Mouse (Mus musculus) MEL (cell line): ENCODE measurements around the gene Fam161a. TPM values are rescaled to one million over a fixed set of nuclear protein-coding genes. Genes with fewer than 3 reads are reported as not detected.

Experiments used
- DNase-seq: peaks from one replicate; pipeline ENCODE4 v3.0.0; 2011; ENCODE audit warnings: low read depth, low spot score
- H3K27ac ChIP-seq: 2 replicates; pipeline ENCODE4 v1.5.1; 2012; ENCODE audit warnings: low read depth, mild to moderate bottlenecking, control low read depth, low read length, moderate library complexity; ENCODE audit not compliant: control insufficient read depth
- H3K27me3 ChIP-seq, 2 experiments: fragments of 150-350 bp in 1 of 2; sonication (generic) in 1 of 2; 2 replicates each; pipeline ENCODE4 v1.6.1; 2012; ENCODE audit warnings: low read length in 2 of 2, mild to moderate bottlenecking in 2 of 2, improper control_type of control experiment in 1 of 2, moderate library complexity in 1 of 2; ENCODE audit not compliant: insufficient read depth in 2 of 2, control insufficient read depth in 1 of 2
- H3K36me3 ChIP-seq, 2 experiments: 2 replicates each; pipeline ENCODE4 v1.6.1; 2012 to 2014; ENCODE audit warnings: low read length in 2 of 2, improper control_type of control experiment in 1 of 2, inconsistent platforms in 1 of 2, mild to moderate bottlenecking in 1 of 2; ENCODE audit not compliant: insufficient read depth in 2 of 2, control insufficient read depth in 1 of 2
- H3K4me1 ChIP-seq, 2 experiments: fragments of 150-350 bp in 1 of 2; sonication (generic) in 1 of 2; 2 replicates each; pipeline ENCODE4 v1.6.1; 2012; ENCODE audit warnings: low read length in 2 of 2, improper control_type of control experiment in 1 of 2, mild to moderate bottlenecking in 1 of 2; ENCODE audit not compliant: insufficient read depth in 2 of 2, control insufficient read depth in 1 of 2
- H3K4me3 ChIP-seq, 2 experiments: fragments of 150-350 bp in 1 of 2; sonication (generic) in 1 of 2; 2 replicates each; pipeline ENCODE4 v1.5.1; 2012; ENCODE audit warnings: low read depth in 2 of 2, low read length in 2 of 2, mild to moderate bottlenecking in 2 of 2, moderate library complexity in 2 of 2, control low read depth in 1 of 2, improper control_type of control experiment in 1 of 2; ENCODE audit not compliant: control insufficient read depth in 1 of 2, insufficient read depth in 1 of 2
- H3K79me2 ChIP-seq: 2 replicates; pipeline ENCODE4 v1.6.1; 2012; ENCODE audit warnings: mild to moderate bottlenecking, low read length, moderate library complexity; ENCODE audit not compliant: control insufficient read depth, poor library complexity, insufficient read depth
- H3K9ac ChIP-seq: 2 replicates; pipeline ENCODE4 v1.6.1; 2012; ENCODE audit warnings: low read depth, mild to moderate bottlenecking, control low read depth, low read length, moderate library complexity; ENCODE audit not compliant: control insufficient read depth, poor library complexity, severe bottlenecking
- H3K9me3 ChIP-seq: fragments of 150-350 bp; sonication (generic); replicated peaks from 2 replicates; pipeline ENCODE4 v1.6.1; 2012; ENCODE audit warnings: mild to moderate bottlenecking, low read length, improper control_type of control experiment, moderate library complexity; ENCODE audit not compliant: insufficient read depth
- CHD1 ChIP-seq: IDR thresholded peaks from 2 replicates; pipeline ENCODE4 v1.6.1; 2012; ENCODE audit warnings: low read depth, mild to moderate bottlenecking, inconsistent platforms, low read length, improper control_type of control experiment
- CHD2 ChIP-seq: IDR thresholded peaks from 2 replicates; pipeline ENCODE4 v1.6.1; 2011; ENCODE audit warnings: low read length, improper control_type of control experiment
- CTCF ChIP-seq, 3 experiments: IDR thresholded peaks in 2 of 3; conservative IDR thresholded peaks in 1 of 3; 2 replicates each; pipeline ENCODE4 v1.5.1; 2011 to 2012; ENCODE audit warnings: low read length in 3 of 3, low read depth in 2 of 3, mild to moderate bottlenecking in 2 of 3, improper control_type of control experiment in 1 of 3, inconsistent platforms in 1 of 3, mixed read lengths in 1 of 3, moderate library complexity in 1 of 3; ENCODE audit not compliant: control insufficient read depth in 1 of 3, insufficient read depth in 1 of 3, poor library complexity in 1 of 3, severe bottlenecking in 1 of 3
- E2F4 ChIP-seq: IDR thresholded peaks from 2 replicates; pipeline ENCODE4 v1.6.1; 2011; ENCODE audit warnings: low read depth, low read length, improper control_type of control experiment, borderline replicate concordance
- ELF1 ChIP-seq: IDR thresholded peaks from 2 replicates; pipeline ENCODE4 v1.6.1; 2014; ENCODE audit warnings: low read depth, mild to moderate bottlenecking, inconsistent platforms, low read length, improper control_type of control experiment, moderate library complexity
- ETS1 ChIP-seq: IDR thresholded peaks from 2 replicates; pipeline ENCODE4 v1.6.1; 2012; ENCODE audit warnings: low read depth, mild to moderate bottlenecking, inconsistent platforms, low read length, improper control_type of control experiment, moderate library complexity
- GABPA ChIP-seq: IDR thresholded peaks from 2 replicates; pipeline ENCODE4 v1.6.1; 2012; ENCODE audit warnings: low read depth, mild to moderate bottlenecking, inconsistent platforms, low read length, improper control_type of control experiment, moderate library complexity
- GATA1 ChIP-seq: IDR thresholded peaks from 2 replicates; pipeline ENCODE4 v1.6.1; 2011; ENCODE audit warnings: low read depth, low read length, improper control_type of control experiment
- HCFC1 ChIP-seq: IDR thresholded peaks from 2 replicates; pipeline ENCODE4 v1.6.1; 2012; ENCODE audit warnings: low read depth, mild to moderate bottlenecking, inconsistent platforms, low read length, improper control_type of control experiment, moderate library complexity
- JUND ChIP-seq: IDR thresholded peaks from 2 replicates; pipeline ENCODE4 v1.6.1; 2011; ENCODE audit warnings: low read depth, mild to moderate bottlenecking, improper control_type of control experiment, low read length
- KAT2A ChIP-seq: conservative IDR thresholded peaks from 2 replicates; pipeline ENCODE4 v1.6.1; 2012; ENCODE audit warnings: low read depth, low read length, improper control_type of control experiment, inconsistent platforms
- MAX ChIP-seq: IDR thresholded peaks from 2 replicates; pipeline ENCODE4 v1.6.1; 2011; ENCODE audit warnings: low read length, improper control_type of control experiment
- MAZ ChIP-seq: IDR thresholded peaks from 2 replicates; pipeline ENCODE4 v1.6.1; 2012; ENCODE audit warnings: low read depth, mild to moderate bottlenecking, inconsistent platforms, low read length, improper control_type of control experiment
- MXI1 ChIP-seq: IDR thresholded peaks from 2 replicates; pipeline ENCODE4 v1.6.1; 2011; ENCODE audit warnings: mild to moderate bottlenecking, low read depth, low read length, improper control_type of control experiment
- MYC ChIP-seq: IDR thresholded peaks from 2 replicates; pipeline ENCODE4 v1.6.1; 2011; ENCODE audit warnings: low read depth, mild to moderate bottlenecking, low read length, improper control_type of control experiment, moderate library complexity
- NELFE ChIP-seq: IDR thresholded peaks from 2 replicates; pipeline ENCODE4 v1.6.1; 2011; ENCODE audit warnings: low read depth, low read length, improper control_type of control experiment
- NRF1 ChIP-seq: IDR thresholded peaks from 2 replicates; pipeline ENCODE4 v1.6.1; 2014; ENCODE audit warnings: low read depth, mild to moderate bottlenecking, inconsistent platforms, low read length, improper control_type of control experiment, moderate library complexity; ENCODE audit not compliant: poor library complexity, insufficient read depth, severe bottlenecking
- POLR2A ChIP-seq, 2 experiments: IDR thresholded peaks; 2 replicates each; pipeline ENCODE4 v1.6.1; 2011 to 2012; ENCODE audit warnings: low read length in 2 of 2, mild to moderate bottlenecking in 2 of 2, control low read depth in 1 of 2, improper control_type of control experiment in 1 of 2, low read depth in 1 of 2, moderate library complexity in 1 of 2; ENCODE audit not compliant: control insufficient read depth in 1 of 2, insufficient read depth in 1 of 2, poor library complexity in 1 of 2
- POLR2AphosphoS2 ChIP-seq: IDR thresholded peaks from 2 replicates; pipeline ENCODE4 v1.6.1; 2011; ENCODE audit warnings: low read length, improper control_type of control experiment
- RCOR1 ChIP-seq: IDR thresholded peaks from 2 replicates; pipeline ENCODE4 v1.6.1; 2012; ENCODE audit warnings: low read depth, mild to moderate bottlenecking, inconsistent platforms, low read length, improper control_type of control experiment
- SIN3A ChIP-seq: IDR thresholded peaks from 2 replicates; pipeline ENCODE4 v1.6.1; 2012; ENCODE audit warnings: low read length, improper control_type of control experiment, inconsistent platforms
- TAL1 ChIP-seq: IDR thresholded peaks from 2 replicates; pipeline ENCODE4 v1.6.1; 2012; ENCODE audit warnings: mild to moderate bottlenecking, inconsistent platforms, low read length, moderate library complexity, mixed read lengths
- TBP ChIP-seq: IDR thresholded peaks from 2 replicates; pipeline ENCODE4 v1.8.0; 2011; ENCODE audit warnings: low read depth, low read length, improper control_type of control experiment
- TCF12 ChIP-seq: IDR thresholded peaks from 2 replicates; pipeline ENCODE4 v1.6.1; 2014; ENCODE audit warnings: low read depth, mild to moderate bottlenecking, inconsistent platforms, low read length, improper control_type of control experiment, moderate library complexity
- UBTF ChIP-seq: IDR thresholded peaks from 2 replicates; pipeline ENCODE4 v1.6.1; 2012; ENCODE audit warnings: low read depth, mild to moderate bottlenecking, inconsistent platforms, low read length, improper control_type of control experiment, moderate library complexity, borderline replicate concordance; ENCODE audit not compliant: insufficient read depth
- USF2 ChIP-seq, 2 experiments: IDR thresholded peaks; 2 replicates each; pipeline ENCODE4 v1.6.1; 2011 to 2012; ENCODE audit warnings: improper control_type of control experiment in 2 of 2, low read length in 2 of 2, borderline replicate concordance in 1 of 2, inconsistent platforms in 1 of 2, low read depth in 1 of 2, mild to moderate bottlenecking in 1 of 2; ENCODE audit not compliant: insufficient read depth in 1 of 2
- ZKSCAN1 ChIP-seq: IDR thresholded peaks from 2 replicates; pipeline ENCODE4 v1.6.1; 2012; ENCODE audit warnings: low read depth, mild to moderate bottlenecking, inconsistent platforms, low read length, improper control_type of control experiment, moderate library complexity
- ZMIZ1 ChIP-seq: IDR thresholded peaks from 2 replicates; pipeline ENCODE4 v1.6.1; 2012; ENCODE audit warnings: low read depth, mild to moderate bottlenecking, inconsistent platforms, low read length, improper control_type of control experiment, moderate library complexity
- ZNF384 ChIP-seq: IDR thresholded peaks from 2 replicates; pipeline ENCODE4 v1.6.1; 2012; ENCODE audit warnings: low read depth, mild to moderate bottlenecking, inconsistent platforms, low read length, improper control_type of control experiment
- polyA plus RNA-seq, 2 experiments: library from polyadenylated mRNA; stranded (reverse) in 1 of 2; unstranded in 1 of 2; fragments of >175 nt in 1 of 2; fragments of >200 nt in 1 of 2; gene quantifications; 2 replicates each; pipeline versions ENCODE4 v1.2.1 to v1.2.4; 2012; ENCODE audit warnings: low replicate concordance in 2 of 2, low read depth in 1 of 2; ENCODE audit not compliant: insufficient read length in 2 of 2, insufficient read depth in 1 of 2, missing spikeins in 1 of 2
- total RNA-seq: library from RNA; depleted of rRNA; stranded (reverse); fragments of 300-350 nt; gene quantifications from 2 replicates; pipeline ENCODE4 v1.2.3, GENCODE M21; 2012

Fam161a gene
- total and polyA plus RNA-seq, 3 experiments = 0.27 to 1.0 TPM; not detected in 1

GRCm38 (mm10) chr11:22981543-22981950 is 25.8 kb upstream of the Fam161a start (continued):
- TF ChIP-seq MAX = peak; percentile 57
- no peak for TF ChIP-seq POLR2A (IDR thresholded peaks at IDR 0.05; ENCODE audit: control insufficient read depth in 1 of 2, insufficient read depth in 1 of 2, low read depth in 1 of 2, low read length in 2 of 2, poor library complexity in 1 of 2)
- TF ChIP-seq NRF1 = no peak
- no peak for TF ChIP-seq KAT2A
- no peak for TF ChIP-seq ZKSCAN1
- TF ChIP-seq JUND = no peak
- no peak for TF ChIP-seq UBTF
- TF ChIP-seq, all 39 proteins: peak for 5

- Histone ChIP-seq H3K4me3 (peak within 1 kb of the TSS; percentile 60 to 65), H3K9ac (peak within 1 kb of the TSS; percentile 73), H3K79me2 (peaks cover 33% of the 10 kb centered on the region), H3K9me3 (no peaks in the 10 kb centered on the region), H3K36me3 (peaks cover 0 to 33% of the 10 kb centered on the region in 2 experiments; a peak in 2 of 4 replicates), H3K27me3 (no peaks in the 10 kb centered on the region), H3K27ac (peak within 1 kb of the TSS; percentile 88), H3K4me1 (peaks cover 9 to 15% of the 10 kb centered on the region in 2 experiments; a peak in 3 of 4 replicates)
- peak; percentile 98 for DNase-seq
- peak; percentile 93 to 95 for TF ChIP-seq POLR2A (IDR thresholded peaks at IDR 0.05; ENCODE audit: control insufficient read depth in 1 of 2, insufficient read depth in 1 of 2, low read depth in 1 of 2, low read length in 2 of 2, poor library complexity in 1 of 2)
- peak; percentile 84 for TF ChIP-seq ELF1
- no peak for TF ChIP-seq ZNF384
- TF ChIP-seq MYC = peak; percentile 49; the same call in 1 of the 2 replicates
- no peak for TF ChIP-seq TAL1
- TF ChIP-seq GATA1 = peak; percentile 47; the same call in 1 of the 2 replicates
- TF ChIP-seq GABPA = no peak
- peak; percentile 61 for TF ChIP-seq TCF12
- TF ChIP-seq NELFE = peak; percentile 92
- TF ChIP-seq CHD2 = no peak
- peak; percentile 57; the same call in 1 of the 2 replicates for TF ChIP-seq MAZ
- TF ChIP-seq HCFC1 = peak; percentile 86
- TF ChIP-seq E2F4 = 0 out of 2 replicates have a peak, but pooled peaks have one; percentile 63
- 0 out of 2 replicates have a peak, but pooled peaks have one; percentile 30 for TF ChIP-seq UBTF
- peak; percentile 59 for TF ChIP-seq ETS1
- peak; percentile 80 for TF ChIP-seq SIN3A
- TF ChIP-seq CTCF (IDR thresholded peaks at IDR 0.05 in 2 of 3, conservative IDR thresholded peaks at IDR 0.05 in 1 of 3; ENCODE audit: control insufficient read depth in 1 of 3, insufficient read depth in 1 of 3, low read depth in 2 of 3, low read length in 3 of 3, poor library complexity in 1 of 3, severe bottlenecking in 1 of 3) = peak in 2 of 3 experiments; percentile 43 to 61; a peak in 5 of 6 replicates
- TF ChIP-seq USF2 (IDR thresholded peaks at IDR 0.05; ENCODE audit: borderline replicate concordance in 1 of 2, insufficient read depth in 1 of 2, low read depth in 1 of 2, low read length in 2 of 2) = no peak
- peak; percentile 62; the same call in 1 of the 2 replicates for TF ChIP-seq MXI1
- peak; percentile 87 for TF ChIP-seq ZMIZ1
- TF ChIP-seq RCOR1 = peak; percentile 32; the same call in 1 of the 2 replicates
- TF ChIP-seq TBP = peak; percentile 81
- no peak; the same call in 1 of the 2 replicates for TF ChIP-seq CHD1
- TF ChIP-seq POLR2AphosphoS2 = peak; percentile 91
Measured at GRCm38 (mm10) chr11:22981984-22982757, 25.2 kb upstream of the Fam161a start, which contains the start of the genes Gm28048 and Commd1. Gm28048 (minus strand) TSS chr11:22982090. Commd1 (minus strand) TSS chr11:22982382.
